Mouse (Mus musculus): Measurements from ENCODE around the gene Pnkp.

The Pnkp gene

DNA sequence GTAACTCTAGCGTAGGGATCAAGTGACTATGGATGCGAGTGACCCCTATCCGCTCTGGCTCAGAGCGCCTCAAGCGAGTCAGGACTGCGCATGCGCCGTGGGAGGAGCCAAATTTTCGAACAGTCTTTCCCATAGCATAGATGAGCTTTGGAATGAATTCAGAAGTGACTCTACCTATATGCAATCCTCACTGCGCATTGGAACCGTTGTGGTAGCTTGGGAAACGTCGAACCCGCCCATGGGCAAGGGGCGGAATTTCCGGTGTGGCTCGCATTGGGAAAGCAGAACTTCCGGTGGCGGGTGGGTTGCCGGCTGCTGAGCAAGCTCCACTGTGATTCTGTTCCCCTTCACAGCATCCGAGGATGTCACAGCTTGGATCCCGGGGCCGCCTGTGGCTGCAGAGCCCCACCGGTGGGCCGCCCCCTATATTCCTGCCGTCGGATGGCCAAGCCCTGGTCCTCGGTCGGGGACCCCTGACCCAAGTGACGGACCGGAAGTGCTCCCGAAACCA lies at the start of gene Pnkp:
Pnkp (plus strand) TSS at position 98 of the 511 bp plus-strand sequence.
- in situ Hi-C loops (cut with MboI, MseI): loop anchor here in 1 of 2 experiments (10.0 kb wide), 2 partner anchors 668 to 1062 kb away; partner anchors contain the start of genes Klk8, Klk9, Plekha4 and Ppp1r15a

DNA sequence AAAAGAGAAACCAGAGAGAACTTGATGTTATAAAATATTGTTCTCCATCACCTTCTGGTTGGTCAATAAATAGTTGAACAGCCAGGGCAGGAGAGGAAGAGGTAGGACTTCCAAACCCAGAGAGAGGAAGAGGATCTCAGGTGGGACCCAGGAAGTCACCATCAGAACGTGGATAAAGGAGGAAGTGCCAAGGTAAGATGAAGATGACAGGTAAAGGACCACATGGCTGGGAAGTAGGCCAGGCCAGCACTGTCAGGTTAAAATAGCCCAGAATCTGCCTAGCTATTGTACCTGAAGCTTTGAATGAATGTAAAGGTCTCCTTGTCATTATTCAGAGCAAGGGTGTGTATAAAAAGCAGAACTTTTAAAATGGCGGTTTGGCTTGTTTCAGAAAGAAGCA lies 48.0 kb upstream of the Pnkp start:
- in situ Hi-C loops (cut with MboI, MseI): no loop called here

DNA sequence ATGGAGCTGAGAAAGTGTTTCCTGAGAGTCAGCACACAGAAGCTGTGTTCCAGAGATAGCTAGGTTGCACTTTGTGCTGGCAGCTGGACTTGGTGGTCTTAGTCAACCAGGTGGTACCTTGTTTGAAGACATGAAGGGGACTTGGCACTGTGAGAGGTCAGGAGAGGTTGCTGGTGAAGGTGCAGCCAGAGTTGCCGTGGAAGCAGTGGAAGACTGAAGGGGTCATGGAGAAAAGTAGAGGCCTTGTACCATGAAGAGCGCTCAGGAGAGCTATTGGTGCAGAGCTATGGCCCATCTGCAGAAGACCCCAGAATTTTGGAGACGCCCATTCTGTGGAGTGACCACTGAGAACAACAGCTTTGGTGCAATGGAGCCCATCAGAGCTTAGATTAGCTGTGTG lies 47.5 kb upstream of the Pnkp start:
- in situ Hi-C loops (cut with MboI, MseI): no loop called here

DNA sequence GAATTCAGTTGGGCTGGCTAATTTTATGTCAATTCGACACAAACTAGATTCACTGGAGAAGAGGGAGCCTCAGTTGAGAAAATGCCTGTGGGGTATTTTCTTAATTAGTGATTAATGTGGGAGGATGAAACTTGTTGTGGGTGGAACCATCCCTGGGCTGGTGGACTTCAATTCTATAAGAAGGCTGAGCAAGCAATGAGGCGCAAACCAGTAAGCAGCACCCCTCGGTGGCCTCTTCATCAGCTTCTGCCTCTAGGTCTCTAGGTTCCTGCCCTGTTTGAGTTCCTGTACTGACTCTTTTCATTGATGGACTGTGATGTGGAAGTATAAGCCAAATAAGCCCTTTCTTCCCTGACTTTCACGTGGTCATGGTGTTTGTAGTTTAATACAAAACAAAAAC lies 46.6 kb upstream of the Pnkp start:
- in situ Hi-C loops (cut with MboI, MseI): no loop called here

DNA sequence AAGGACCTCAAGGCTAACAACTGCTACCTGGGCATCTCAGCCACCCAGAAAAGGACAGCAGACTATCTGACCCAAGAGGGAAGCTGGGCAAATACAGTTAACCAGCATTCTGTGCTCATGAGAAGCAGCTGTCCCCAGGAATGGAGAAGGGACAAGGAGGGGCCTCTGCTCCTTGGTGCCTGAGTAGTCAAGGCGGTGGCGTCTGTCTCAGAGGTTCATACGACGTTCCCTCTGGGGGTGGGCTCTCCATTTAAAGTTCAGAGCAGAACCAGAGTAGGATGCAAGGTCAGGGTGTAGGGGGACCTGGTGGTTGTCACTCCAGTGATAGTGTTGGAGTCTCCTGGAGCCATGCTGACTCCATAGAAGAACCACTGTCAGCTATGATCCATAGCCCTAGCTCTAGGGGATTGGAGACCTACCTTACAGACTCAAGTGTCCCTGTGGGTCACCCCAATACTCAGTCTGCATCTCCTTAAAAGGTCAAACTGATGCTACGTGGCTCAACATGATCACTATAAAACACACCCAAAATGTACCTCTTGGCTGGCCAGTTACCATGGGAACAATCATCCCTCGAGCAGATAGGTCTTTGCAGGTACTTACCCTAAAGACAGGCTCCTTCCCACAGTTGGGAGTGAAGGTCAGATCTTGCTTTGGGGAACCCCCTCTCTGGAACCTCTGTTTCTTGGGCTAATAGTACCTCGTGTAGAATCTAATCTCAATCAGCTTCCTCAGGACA lies 46.0 kb upstream of the Pnkp start:
- in situ Hi-C loops (cut with MboI, MseI): no loop called here

DNA sequence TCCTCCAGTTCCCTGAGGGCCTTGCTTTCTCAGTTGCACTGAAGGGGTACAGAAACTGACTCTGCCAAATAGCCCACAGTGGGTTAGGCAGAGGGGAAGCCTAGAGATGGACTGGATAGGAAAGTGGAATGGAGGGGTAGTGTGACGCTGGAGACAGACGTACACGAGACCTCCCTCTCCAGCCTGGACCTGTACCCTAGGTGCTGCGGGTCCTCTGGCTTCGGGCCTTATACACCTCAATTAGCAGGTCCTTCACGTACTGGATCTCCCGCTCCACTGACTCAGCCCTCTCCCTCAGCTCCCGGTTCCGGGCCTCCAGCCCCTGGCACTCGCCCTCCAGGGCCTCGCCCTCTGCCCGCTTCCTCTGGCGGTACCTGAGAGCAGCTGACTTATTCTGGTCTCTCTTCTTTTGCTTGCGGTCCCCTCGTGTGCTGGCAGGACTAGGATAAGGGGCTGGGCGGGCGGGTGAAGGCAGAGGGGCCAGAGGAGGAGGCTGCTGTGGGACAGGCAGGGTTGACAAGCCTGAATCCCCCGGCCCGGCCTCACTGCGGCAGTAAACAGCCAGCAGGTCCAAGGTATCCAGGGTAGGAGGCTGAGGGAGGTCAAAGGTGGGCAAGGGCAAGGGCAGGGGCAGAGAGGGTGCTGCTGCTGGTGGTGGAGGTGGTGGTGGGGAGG lies 44.2 kb upstream of the Pnkp start:
- in situ Hi-C loops (cut with MboI, MseI): no loop called here

DNA sequence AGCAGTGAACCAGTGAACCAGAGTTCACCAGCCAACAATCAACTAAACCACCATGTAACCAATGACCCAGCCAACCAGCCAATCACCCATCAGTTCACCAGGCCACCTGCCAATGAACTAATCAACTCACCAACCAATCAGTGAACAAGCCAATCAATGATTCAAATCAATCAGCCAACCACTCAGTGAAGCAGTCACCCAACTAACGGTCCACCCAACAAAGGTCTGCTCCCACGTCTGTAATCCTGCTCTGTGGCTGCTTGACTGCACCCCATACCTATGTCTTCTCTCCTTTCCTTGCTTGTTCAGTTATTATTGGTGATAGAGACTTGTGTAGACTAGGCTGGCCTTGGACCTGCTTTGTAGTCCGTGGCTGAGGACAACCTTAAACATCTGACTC lies 43.0 kb upstream of the Pnkp start:
- in situ Hi-C loops (cut with MboI, MseI): no loop called here

DNA sequence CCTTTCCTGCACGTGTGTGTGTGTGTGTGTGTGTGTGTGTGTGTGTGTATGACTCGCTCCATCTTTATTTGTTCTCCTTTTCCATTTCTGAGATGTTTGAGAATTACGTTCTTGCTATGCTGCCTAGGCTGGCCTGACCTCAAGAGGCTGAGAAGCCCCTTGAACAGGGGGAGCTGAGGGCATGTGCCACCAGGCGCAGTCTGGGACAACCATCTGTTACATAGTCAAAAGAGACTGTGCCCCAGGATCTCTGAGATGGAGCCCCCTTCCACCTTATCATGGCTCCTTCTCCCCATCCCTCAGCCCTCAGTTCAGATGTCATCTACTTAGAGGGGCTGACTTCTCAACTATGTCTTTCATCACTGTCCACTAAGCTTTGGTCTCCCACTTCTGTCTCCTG lies 42.5 kb upstream of the Pnkp start:
- in situ Hi-C loops (cut with MboI, MseI): no loop called here

DNA sequence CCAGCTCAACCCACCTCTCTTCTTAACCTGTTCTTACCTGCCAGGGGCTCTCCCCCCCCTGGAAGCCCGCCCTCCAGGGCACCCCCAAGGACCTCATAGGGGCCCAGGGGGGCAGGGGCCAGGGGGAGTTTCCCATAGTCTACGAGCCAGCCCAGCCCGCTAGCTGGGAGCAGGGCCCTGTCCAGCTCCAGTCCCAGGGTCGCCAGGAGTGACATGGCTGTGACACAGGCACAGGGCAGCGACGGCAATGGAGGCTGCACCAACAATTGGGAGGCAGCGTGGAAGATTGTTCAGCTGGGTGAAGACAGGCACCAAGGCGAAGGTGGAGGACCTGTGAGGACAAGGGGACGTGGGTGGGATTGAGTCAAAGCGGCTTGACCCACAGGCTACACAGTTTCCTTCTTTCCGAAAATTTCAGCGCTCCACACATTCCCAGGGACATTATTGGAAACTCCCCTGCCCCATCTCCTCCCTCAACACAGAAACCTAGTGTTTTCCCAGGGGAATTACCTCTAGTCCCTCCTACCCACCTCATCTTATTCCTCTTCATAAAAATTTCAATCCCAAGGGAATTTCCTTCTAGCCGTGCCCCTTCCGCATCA lies 41.9 kb upstream of the Pnkp start:
- in situ Hi-C loops (cut with MboI, MseI): loop anchor here in 1 of 2 experiments (5.0 kb wide), 1 partner anchor 68 kb away; the partner anchor contains the start of gene Vrk3

DNA sequence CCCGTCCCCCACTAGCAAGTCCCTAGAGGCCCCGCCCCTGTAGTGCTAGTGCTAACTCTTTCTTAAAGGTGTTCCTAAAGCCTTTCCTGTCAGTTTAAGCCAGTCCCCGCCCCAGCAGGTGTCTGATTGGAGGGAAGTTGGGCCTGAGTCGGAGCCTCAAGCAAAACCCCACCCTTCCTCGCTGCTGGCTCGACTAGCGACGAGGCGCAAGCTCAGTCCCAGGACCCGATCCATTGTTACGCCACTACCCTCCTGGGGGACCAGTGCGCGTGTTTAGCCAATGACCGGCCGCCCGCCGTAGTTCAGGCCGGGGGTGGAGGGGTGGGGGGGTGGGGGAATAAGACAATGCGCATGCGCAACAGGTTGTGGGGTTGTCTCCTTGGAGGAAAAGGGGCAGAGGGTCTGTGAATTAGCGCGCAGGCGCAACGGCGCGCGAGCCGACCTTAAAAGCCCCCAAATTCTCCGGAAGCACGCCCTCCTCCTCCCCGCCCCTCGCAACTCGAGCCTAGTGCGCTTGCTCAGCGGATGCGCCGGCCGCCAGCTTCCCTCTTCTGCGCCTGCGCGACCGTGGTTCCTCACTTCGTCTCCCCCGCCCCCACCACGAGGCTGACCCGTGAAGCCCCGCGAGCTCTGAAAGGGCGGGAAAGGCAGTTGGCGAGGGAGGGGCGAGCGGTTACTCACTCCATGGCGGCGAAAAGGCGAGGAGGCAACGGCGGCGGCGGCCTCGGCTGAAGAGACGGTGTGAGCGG lies 41.0 kb upstream of the Pnkp start, which contains the start of the genes Nup62 and Il4i1:
Nup62 (plus strand) TSS at position 368 of the 749 bp plus-strand sequence.
Il4i1 (plus strand) TSS at position 667 of the 749 bp plus-strand sequence.
- in situ Hi-C loops (cut with MboI, MseI): loop anchor here in 1 of 2 experiments (5.0 kb wide), 1 partner anchor 69 kb away; the partner anchor contains the start of gene Vrk3

DNA sequence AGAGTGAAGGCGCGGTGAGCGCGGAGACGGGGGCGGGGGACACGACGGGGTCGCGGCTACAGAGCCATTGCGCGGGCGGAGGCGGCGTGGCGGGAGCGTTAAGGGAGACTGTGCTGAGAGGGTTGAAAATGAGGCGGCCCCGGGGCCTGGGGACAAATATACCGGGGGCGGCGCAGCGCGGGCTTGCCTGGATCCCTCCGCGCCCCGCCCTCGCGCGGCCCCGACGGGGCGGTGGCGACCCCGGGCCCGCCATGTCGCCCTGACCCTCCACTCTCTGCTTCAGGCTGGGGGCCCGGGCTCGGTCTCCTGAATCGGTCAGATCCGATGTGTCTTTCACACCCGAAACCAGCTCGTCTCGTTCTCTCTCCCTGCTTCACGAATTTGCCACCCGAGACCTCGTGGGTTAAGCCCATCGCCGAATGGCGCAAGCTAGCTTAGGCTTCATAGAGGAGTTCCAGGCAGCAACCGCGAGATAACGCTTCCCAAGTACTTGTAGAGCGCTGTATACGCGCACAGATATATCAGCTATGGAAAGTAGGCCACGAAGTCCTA lies 40.4 kb upstream of the Pnkp start, which contains the start of gene Atf5:
Atf5 (minus strand) TSS at position 189 of the 552 bp plus-strand sequence.
- in situ Hi-C loops (cut with MboI, MseI): loop anchor here in 1 of 2 experiments (5.0 kb wide), 1 partner anchor 69 kb away; the partner anchor contains the start of gene Vrk3

DNA sequence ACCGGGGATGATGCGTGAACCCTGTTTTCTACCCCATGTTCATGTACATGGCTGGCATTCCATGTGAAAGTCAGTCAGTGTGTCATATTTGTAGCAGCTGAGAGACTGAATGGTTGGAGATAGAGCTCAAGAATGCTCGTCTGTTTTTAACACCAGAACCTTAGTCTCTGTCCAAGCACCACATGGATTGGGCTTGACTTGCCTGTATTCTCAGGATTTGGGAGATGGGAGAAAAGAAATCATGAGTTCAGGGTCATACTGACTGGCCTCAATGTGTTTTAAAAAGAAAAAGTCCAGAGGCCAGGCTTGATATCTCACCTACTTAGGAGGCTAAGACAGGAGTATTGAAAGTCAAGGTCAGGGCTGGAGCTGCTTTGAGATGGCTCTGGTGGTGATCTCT lies 39.5 kb upstream of the Pnkp start:
- in situ Hi-C loops (cut with MboI, MseI): loop anchor here in 1 of 2 experiments (5.0 kb wide), 1 partner anchor 70 kb away; the partner anchor contains the start of gene Vrk3

DNA sequence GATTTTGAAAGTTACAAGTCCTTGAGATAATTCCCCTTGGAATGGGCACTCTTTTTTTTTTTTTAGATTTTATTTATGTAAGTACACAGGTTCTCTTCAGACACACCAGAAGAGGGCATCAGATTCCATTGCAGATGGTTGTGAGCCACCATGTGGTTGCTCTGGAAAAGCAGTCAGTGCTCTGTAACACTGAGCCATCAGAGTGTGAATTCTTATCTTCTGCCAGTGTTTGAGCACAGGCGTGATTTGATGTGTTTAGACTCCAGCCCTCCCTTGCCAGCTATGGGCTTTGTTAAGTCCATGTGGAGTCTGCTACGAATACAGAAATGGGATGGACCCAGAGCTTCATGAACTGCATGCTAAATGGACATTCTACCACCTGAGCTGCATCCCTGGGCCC lies 38.8 kb upstream of the Pnkp start:
- in situ Hi-C loops (cut with MboI, MseI): loop anchor here in 1 of 2 experiments (5.0 kb wide), 1 partner anchor 71 kb away; the partner anchor contains the start of gene Vrk3

DNA sequence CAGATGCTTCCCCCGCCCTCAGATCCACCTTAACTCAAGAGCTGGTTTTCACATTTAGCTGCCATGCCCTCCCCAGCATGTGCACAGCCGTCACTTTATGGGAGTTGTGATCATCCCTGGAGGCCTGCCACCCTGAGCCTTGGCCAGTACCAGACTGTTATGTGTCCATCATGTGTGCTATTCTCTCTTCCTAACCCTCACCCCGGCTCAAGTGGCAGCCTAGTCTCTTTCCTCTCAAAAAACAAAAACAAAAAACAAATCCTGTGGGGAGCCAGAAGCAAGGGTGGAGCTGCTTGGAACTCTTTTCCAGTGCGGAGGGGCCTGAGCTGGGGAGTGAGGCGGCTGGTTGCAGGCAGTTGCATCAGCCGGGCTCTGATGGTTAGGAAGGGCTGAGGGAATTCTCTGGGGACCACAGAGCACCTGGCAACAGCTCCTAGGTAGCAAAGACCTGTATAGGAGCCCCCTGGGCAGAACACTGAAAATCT lies 38.1 kb upstream of the Pnkp start:
- in situ Hi-C loops (cut with MboI, MseI): loop anchor here in 1 of 2 experiments (5.0 kb wide), 1 partner anchor 71 kb away; the partner anchor contains the start of gene Vrk3

DNA sequence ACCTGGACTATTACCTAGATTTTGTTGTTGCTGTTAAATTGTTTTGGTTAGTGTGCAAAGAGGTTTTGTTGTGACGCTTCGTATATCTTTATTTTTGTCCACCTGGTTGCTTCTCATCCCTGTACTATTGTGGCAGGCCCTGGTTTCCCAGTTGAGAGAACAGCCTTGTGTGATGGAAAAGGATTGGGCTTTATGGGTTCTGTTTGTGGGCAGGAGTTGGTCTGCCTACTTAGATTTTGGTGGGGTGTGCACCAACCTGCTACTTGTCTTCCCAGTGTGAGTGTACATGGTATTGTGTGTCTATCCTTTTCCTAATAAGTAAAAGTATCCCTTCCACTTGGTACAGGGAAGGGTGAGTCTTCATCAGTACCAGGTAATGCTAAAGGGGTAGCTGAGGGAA lies 37.5 kb upstream of the Pnkp start:
- in situ Hi-C loops (cut with MboI, MseI): loop anchor here in 1 of 2 experiments (5.0 kb wide), 1 partner anchor 72 kb away; the partner anchor contains the start of gene Vrk3

DNA sequence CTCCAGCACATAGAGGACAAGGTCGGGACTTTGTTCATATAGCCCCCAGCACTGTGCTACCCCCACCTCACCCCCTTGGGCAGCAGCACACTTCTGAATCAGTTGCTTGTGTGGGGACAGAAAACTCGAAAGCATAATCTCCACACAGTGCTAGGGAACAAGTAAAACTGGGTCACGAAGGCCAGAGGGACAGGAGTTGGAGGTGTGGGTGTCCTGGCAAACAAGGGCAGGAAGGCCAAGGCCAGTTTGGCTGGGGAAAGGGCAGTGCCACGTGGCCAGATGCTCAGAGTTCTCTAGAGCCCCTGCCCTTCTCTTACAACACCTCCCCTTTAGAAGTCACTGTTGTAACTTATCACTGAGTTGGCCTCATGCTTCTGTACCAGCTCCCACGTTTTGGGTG lies 37.1 kb upstream of the Pnkp start:
- in situ Hi-C loops (cut with MboI, MseI): loop anchor here in 1 of 2 experiments (5.0 kb wide), 1 partner anchor 73 kb away; the partner anchor contains the start of gene Vrk3

DNA sequence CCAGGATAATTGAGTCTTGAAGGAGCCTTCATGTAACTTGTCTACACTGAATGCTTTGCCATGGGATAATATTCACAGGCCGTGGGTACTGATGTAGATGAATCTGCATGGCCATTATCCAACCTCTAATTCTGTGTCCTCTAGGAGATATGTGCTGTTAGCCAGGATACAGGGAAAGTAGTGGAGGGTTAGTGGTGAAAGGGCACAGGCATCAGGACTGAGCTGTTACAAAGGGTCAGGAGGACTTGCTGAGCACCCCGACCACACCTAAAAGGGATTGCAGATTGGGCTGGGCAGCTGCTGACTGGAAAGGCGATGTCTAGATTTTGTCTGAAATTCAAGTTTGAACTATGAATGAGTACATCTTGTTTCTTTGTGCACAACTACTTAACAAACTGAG lies 36.4 kb upstream of the Pnkp start:
- in situ Hi-C loops (cut with MboI, MseI): no loop called here

DNA sequence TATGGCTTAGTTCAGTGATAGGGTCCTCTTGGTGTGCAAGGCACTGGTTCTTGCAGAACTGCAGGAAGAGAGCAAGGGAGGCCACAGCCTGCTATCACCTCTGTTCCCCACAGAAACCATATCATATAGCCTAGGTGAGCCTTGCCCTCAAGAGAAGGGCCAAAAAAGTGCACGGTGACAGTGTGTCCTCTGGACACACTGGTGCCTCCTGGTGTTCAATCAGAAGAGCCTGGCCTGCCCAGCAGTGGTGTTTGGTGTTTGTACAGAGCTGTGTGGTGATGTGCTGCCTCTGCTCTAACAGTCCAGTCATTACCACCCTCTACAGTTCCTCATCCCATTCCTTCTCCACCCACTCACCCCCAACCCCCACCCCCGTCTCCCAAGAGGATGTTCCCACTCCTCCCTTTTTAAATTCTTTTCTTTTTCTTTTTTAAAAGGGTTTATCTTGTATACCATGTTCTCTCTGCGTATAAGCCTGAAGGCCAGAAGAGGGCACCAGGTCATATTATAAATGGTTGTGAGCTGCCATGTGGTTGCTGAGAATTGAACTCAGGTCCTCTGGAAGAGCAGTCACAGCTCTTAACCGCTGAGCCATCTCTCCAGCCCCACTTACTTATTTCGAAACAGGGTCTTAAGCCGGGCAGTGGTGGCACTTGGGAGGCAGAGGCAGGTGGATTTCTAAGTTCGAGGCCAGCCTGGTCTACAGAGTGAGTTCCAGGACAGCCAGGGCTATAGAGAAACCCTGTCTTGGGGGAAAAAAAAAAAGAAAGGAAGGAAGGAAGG lies 35.1 kb upstream of the Pnkp start:
- in situ Hi-C loops (cut with MboI, MseI): no loop called here

DNA sequence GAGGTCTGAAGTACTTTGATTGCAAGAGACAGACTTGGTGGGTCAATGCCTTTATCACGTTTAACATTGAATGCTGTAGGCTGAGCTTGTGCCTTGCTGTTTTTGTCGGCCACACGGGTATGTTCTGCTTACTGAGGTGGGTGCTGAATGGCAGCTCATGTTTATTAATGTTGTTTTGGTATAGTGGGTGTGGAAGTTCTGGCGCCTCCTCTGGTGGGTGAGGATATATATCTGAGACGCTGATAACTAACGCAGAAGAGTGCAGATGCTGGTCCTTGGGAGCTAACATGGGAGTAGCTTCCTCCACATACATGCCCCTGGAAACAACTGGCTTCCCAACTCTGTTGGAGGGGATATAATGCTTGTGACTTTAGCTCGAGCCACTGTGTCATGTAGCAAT lies 33.5 kb upstream of the Pnkp start:
- in situ Hi-C loops (cut with MboI, MseI): no loop called here

Measured in T-helper 17 cell (primary cell).